Mouse (Mus musculus) midbrain, embryonic 16.5 days (tissue): Measurements from ENCODE around the gene Ahnak2. TPM values are rescaled to one million over a fixed set of nuclear protein-coding genes. Genes with fewer than 3 reads are reported as not detected.

ENCODE experiments used
- ATAC-seq: fragments of 200-750 bp; cut with Nextera tagmentation; 2 replicates; pipeline ENCODE4 v1.8.0; 2017; ENCODE audit warnings: moderate TSS enrichment
- H3K27ac ChIP-seq: fragments of 300-500 bp; sonication (generic); 2 replicates; pipeline ENCODE4 v1.5.1; 2014; ENCODE audit warnings: mild to moderate bottlenecking, low read length, mixed read lengths
- H3K27me3 ChIP-seq: fragments of 300-500 bp; sonication (generic); 2 replicates; pipeline ENCODE4 v1.6.1; 2014; ENCODE audit warnings: low read depth, low read length, mixed read lengths; ENCODE audit not compliant: control insufficient read depth, insufficient read depth
- H3K36me3 ChIP-seq: fragments of 300-500 bp; sonication (generic); 2 replicates; pipeline ENCODE4 v1.6.1; 2014; ENCODE audit warnings: mild to moderate bottlenecking, low read length, moderate library complexity, mixed read lengths; ENCODE audit not compliant: control insufficient read depth, insufficient read depth
- H3K4me1 ChIP-seq: fragments of 300-500 bp; sonication (generic); 2 replicates; pipeline ENCODE4 v1.6.1; 2014; ENCODE audit warnings: mild to moderate bottlenecking, low read length, mixed read lengths; ENCODE audit not compliant: control insufficient read depth, insufficient read depth
- H3K4me2 ChIP-seq: fragments of 300-500 bp; sonication (generic); 2 replicates; pipeline ENCODE4 v1.6.1; 2014; ENCODE audit warnings: mild to moderate bottlenecking, low read length, mixed read lengths
- H3K4me3 ChIP-seq: fragments of 300-500 bp; sonication (generic); 2 replicates; pipeline ENCODE4 v1.5.1; 2014; ENCODE audit warnings: low read depth, mild to moderate bottlenecking, low read length, moderate library complexity, mixed read lengths
- H3K9ac ChIP-seq: fragments of 300-500 bp; sonication (generic); 2 replicates; pipeline ENCODE4 v1.6.1; 2014; ENCODE audit warnings: low read depth, low read length, mixed read lengths
- H3K9me3 ChIP-seq: fragments of 300-500 bp; sonication (generic); replicated peaks from 2 replicates; pipeline ENCODE4 v1.6.1; 2014; ENCODE audit warnings: mild to moderate bottlenecking, low read length, mixed read lengths; ENCODE audit not compliant: control insufficient read depth, poor library complexity, severe bottlenecking
- WGBS: fragments of 180-500 bp; shearing (Covaris S2); extraction: QIAGEN DNeasy Blood & Tissue Kit; methylation state at CpG from one replicate; pipeline ENCODE4 v1.1.7; 2014; 5-methylcytosine and 5-hydroxymethylcytosine counted together
- microRNA-seq: library from miRNA; unstranded; fragments of <30 nt; microRNA quantifications from one replicate; pipeline ENCODE4, GENCODE M21; 2017
- polyA plus RNA-seq: library from polyadenylated mRNA; unstranded; fragments of >200 nt; fragmentation: Nextera tagmentation; extraction: Ambion mirVana; gene quantifications from 2 replicates; pipeline ENCODE4 v1.2.1, GENCODE M21; 2015

Ahnak2 gene
- polyA plus RNA-seq, 1 experiment from 2014 or later: 2.0 TPM

DNA sequence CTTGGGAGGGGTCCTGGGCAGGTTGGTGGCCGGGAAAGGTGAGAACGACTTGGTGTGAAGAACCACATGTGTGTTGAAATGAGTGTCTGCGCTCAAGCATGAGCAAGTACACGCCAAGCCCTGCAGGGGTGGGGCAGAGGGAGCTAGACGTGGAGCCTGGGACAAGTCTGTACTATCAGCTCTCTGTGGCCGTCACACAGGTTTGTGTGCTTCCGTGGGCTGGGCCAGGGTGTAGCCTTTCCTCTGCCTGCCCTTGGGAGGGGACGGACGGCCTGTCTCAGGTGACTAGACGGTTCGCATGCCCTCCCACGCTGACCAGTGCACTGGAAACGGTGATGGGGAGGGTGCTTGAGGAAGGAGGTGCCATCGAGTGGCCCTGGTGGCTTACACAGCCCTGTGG is 71.6 kb downstream of the Ahnak2 start:
- H3K4me1 ChIP-seq: peaks cover 4% of the 10 kb centered on the region
- no peak overlapping the region for H3K4me3 ChIP-seq
- WGBS: 92% methylated on average over 14 of the region's 14 CpGs
- no peak overlapping the region for H3K9ac ChIP-seq
- H3K27ac ChIP-seq: no peak overlapping the region
- no peak for ATAC-seq
- H3K36me3 ChIP-seq: peaks cover 18% of the 10 kb centered on the region
- H3K4me2 ChIP-seq: no peak overlapping the region
- no peaks in the 10 kb centered on the region for H3K27me3 ChIP-seq
- no peaks in the 10 kb centered on the region for H3K9me3 ChIP-seq

DNA sequence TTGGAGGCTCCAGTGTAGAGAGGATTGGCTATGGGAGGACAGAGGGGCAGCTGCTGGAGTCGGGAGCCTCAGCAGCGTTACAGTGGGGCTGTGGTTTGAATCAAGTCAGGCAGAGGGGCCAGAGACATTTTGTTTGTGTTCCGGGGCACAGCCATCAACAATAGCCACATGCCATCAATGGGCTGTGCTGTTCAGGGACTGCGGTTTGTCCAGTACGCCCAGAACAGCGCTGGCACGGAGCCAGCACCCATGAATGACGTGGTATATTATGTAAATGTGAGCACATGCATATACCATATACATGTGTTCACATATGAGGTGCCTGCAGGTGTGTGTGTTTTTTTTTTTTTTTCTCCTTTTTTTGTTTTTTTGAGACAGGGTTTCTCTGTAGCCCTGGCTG is 74.7 kb downstream of the Ahnak2 start:
- H3K9me3 ChIP-seq: no peaks in the 10 kb centered on the region
- H3K9ac ChIP-seq: no peak overlapping the region
- ATAC-seq: no peak
- no peak overlapping the region for H3K27ac ChIP-seq
- no peak overlapping the region for H3K4me2 ChIP-seq
- H3K36me3 ChIP-seq: no peaks in the 10 kb centered on the region; the same call in 1 of the 2 replicates
- no peak overlapping the region for H3K4me3 ChIP-seq
- 75% methylated on average over 8 of the region's 8 CpGs for WGBS
- H3K27me3 ChIP-seq: no peaks in the 10 kb centered on the region
- peaks cover 18% of the 10 kb centered on the region for H3K4me1 ChIP-seq

GRCm38 (mm10) chr12:112724077-112724805 is 78.2 kb downstream of the Ahnak2 start:
- Histone ChIP-seq H3K9me3 (no peaks in the 10 kb centered on the region), H3K4me3 (no peak overlapping the region), H3K4me2 (peak overlapping the region; percentile 69; the same call in 1 of the 2 replicates), H3K9ac (0 out of 2 replicates have a peak overlapping the region, but pooled peaks have one; percentile 6), H3K36me3 (no peaks in the 10 kb centered on the region; the same call in 1 of the 2 replicates), H3K4me1 (peaks cover 20% of the 10 kb centered on the region), H3K27me3 (no peaks in the 10 kb centered on the region), H3K27ac (no peak overlapping the region)
- 82% methylated on average over 11 of the region's 11 CpGs for whole genome bisulfite sequencing
- no peak for ATAC-seq

GRCm38 (mm10) chr12:112723445-112723844 is 79.0 kb downstream of the Ahnak2 start:
- Histone ChIP-seq H3K9ac (peak overlapping the region; percentile 94; the same call in 1 of the 2 replicates), H3K4me2 (peak overlapping the region; percentile 69), H3K4me1 (peaks cover 20% of the 10 kb centered on the region), H3K36me3 (no peaks in the 10 kb centered on the region), H3K27ac (no peak overlapping the region), H3K4me3 (peak overlapping the region; percentile 86), H3K27me3 (no peaks in the 10 kb centered on the region), H3K9me3 (no peaks in the 10 kb centered on the region)
- WGBS: 90% methylated on average over 6 of the region's 6 CpGs
- ATAC-seq: no peak

DNA sequence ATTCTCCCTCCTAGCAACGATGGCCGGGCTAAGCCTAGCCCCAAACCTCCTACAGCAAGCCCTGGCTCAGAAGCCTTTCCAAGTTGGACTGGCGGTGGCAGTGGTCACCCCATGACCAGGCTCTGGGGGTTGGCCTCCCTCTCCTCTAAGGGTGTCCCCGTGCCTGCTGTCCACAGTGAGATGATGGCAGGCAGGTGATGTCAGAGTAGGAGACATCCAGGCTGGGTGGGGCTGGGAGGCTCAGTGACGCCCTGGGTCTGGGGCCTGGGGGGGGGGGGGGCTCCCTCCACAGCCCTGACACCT is 79.5 kb downstream of the Ahnak2 start:
- Histone ChIP-seq H3K27ac (peak overlapping the region; percentile 53; the same call in 1 of the 2 replicates), H3K4me1 (peaks cover 20% of the 10 kb centered on the region), H3K27me3 (no peaks in the 10 kb centered on the region), H3K9ac (peak overlapping the region; percentile 94), H3K36me3 (no peaks in the 10 kb centered on the region), H3K4me3 (peak overlapping the region; percentile 86), H3K4me2 (peak overlapping the region; percentile 69), H3K9me3 (no peaks in the 10 kb centered on the region)
- 16% methylated on average over 5 of the region's 5 CpGs for WGBS
- ATAC-seq: peak; percentile 29

- Histone ChIP-seq H3K27ac (peak overlapping the region; percentile 53), H3K27me3 (no peaks in the 10 kb centered on the region), H3K4me1 (peaks cover 17% of the 10 kb centered on the region), H3K4me3 (peak overlapping the region; percentile 86), H3K4me2 (peak overlapping the region; percentile 69), H3K9me3 (no peaks in the 10 kb centered on the region), H3K36me3 (no peaks in the 10 kb centered on the region), H3K9ac (peak overlapping the region; percentile 94)
- under 1% methylated on average over 44 of the region's 75 CpGs for WGBS
- ATAC-seq: peak; percentile 68
Measured at GRCm38 (mm10) chr12:112722240-112723027, 80.0 kb downstream of the Ahnak2 start.

Small RNAs within 50 kb of the gene (microRNA-seq; reads per million reads assigned to microRNA genes)
- gene Mir6940: not detected

Other genes starting within 250 kb of the Ahnak2 start
- gene Inf2, start 213.9 kb downstream of the Ahnak2 start, polyA plus RNA-seq: 0.53 and 0.67 TPM in 2 replicates
- 4.0 and 4.2 TPM in 2 replicates for gene Adssl1, start 182.6 kb downstream of the Ahnak2 start, polyA plus RNA-seq
- 41.7 and 44.1 TPM in 2 replicates for gene Siva1, start 158.0 kb downstream of the Ahnak2 start, polyA plus RNA-seq
- 58.7 and 60.4 TPM in 2 replicates for gene Akt1, start 127.8 kb downstream of the Ahnak2 start, polyA plus RNA-seq
- gene Zbtb42, start 123.8 kb downstream of the Ahnak2 start, polyA plus RNA-seq: 0.73 and 1.2 TPM in 2 replicates
- gene Cep170b, start 82.2 kb downstream of the Ahnak2 start, polyA plus RNA-seq: 36.0 and 39.4 TPM in 2 replicates
- 4.9 and 5.9 TPM in 2 replicates for gene Pld4, start 42.0 kb downstream of the Ahnak2 start, polyA plus RNA-seq
- 25.2 and 26.1 TPM in 2 replicates for gene Clba1, start 6.3 kb upstream of the Ahnak2 start, polyA plus RNA-seq
- gene Cdca4, start 26.8 kb upstream of the Ahnak2 start, polyA plus RNA-seq: 32.6 and 37.6 TPM in 2 replicates
- gene Gpr132, start 65.6 kb upstream of the Ahnak2 start, polyA plus RNA-seq: 0.14 TPM in 1 of 2 replicates, not detected in the other
- 10.4 and 14.8 TPM in 2 replicates for gene Jag2, start 127.1 kb upstream of the Ahnak2 start, polyA plus RNA-seq
- gene Nudt14, start 139.5 kb upstream of the Ahnak2 start, polyA plus RNA-seq: 48.0 and 53.1 TPM in 2 replicates
- 55.5 and 58.8 TPM in 2 replicates for gene Btbd6, start 173.8 kb upstream of the Ahnak2 start, polyA plus RNA-seq
- 44.2 and 46.5 TPM in 2 replicates for gene Brf1, start 198.0 kb upstream of the Ahnak2 start, polyA plus RNA-seq
- 27.6 and 32.3 TPM in 2 replicates for gene Pacs2, start 211.9 kb upstream of the Ahnak2 start, polyA plus RNA-seq